Mouse (Mus musculus): ENCODE measurements around the gene Lgals9. TPM values are rescaled to one million over a fixed set of nuclear protein-coding genes. Genes with fewer than 3 reads are reported as not detected.

Lgals9 gene
- 3.7 and 13.7 TPM in 2 replicates for polyA plus RNA-seq (2014; fragmentation: Nextera tagmentation; extraction: Ambion mirVana)

GRCm38 (mm10) chr11:78984483-78985177 is at the start of gene Lgals9:
Gene Lgals9, minus strand, starts transcription at chr11:78984946.
- Histone ChIP-seq H3K4me1 (ENCODE audit: control insufficient read depth, insufficient read depth, low read length) (no peaks in the 10 kb centered on the region), H3K27me3 (ENCODE audit: control insufficient read depth, insufficient read depth, low read length) (no peaks in the 10 kb centered on the region), H3K27ac (replicated peaks; ENCODE audit: low read depth, low read length) (no peak within 1 kb of the TSS), H3K4me3 (replicated peaks; ENCODE audit: low read depth, low read length) (no peak within 1 kb of the TSS), H3K9ac (replicated peaks; ENCODE audit: low read length) (no peak within 1 kb of the TSS), H3K36me3 (ENCODE audit: control insufficient read depth, insufficient read depth, low read length) (no peaks in the 10 kb centered on the region), H3K4me2 (ENCODE audit: low read length) (no peak within 1 kb of the TSS), H3K9me3 (ENCODE audit: control insufficient read depth, low read length) (no peaks in the 10 kb centered on the region)
- DNase-seq (peak; percentile 5), ATAC-seq (ENCODE audit: low FRiP score, low TSS enrichment) (no peak)
- 86% methylated on average over 10 of the region's 10 CpGs for WGBS

- WGBS = 92% methylated on average over 11 of the region's 11 CpGs
- ATAC-seq (ENCODE audit: low FRiP score, low TSS enrichment) = no peak
These were observed 48.9 kb upstream of the Lgals9 start for GRCm38 (mm10) chr11:79033636-79034035.

DNA sequence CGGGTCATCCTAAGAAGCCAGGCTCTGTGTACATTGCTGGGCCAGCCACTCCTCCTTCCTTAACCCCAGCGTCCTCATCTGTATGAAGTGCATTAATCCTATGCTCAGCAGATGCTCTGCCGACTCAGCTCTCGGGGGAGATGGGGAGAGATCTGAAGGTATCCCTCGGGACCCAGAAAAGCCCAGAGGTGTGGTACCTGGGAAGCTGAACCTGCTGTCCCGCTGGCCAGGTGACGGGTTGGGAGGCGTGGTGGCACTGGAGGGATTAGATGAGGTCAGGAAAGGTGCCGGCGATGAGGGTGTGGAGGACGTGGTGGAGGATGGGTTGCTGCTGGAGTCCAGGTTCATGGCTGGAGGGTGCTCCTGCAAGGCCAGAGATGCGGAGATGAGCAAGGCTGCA is 48.3 kb upstream of the Lgals9 start:
- Histone ChIP-seq H3K9ac (replicated peaks; ENCODE audit: low read length) (no peak overlapping the region), H3K4me1 (ENCODE audit: control insufficient read depth, insufficient read depth, low read length) (no peaks in the 10 kb centered on the region), H3K36me3 (ENCODE audit: control insufficient read depth, insufficient read depth, low read length) (no peaks in the 10 kb centered on the region), H3K27ac (replicated peaks; ENCODE audit: low read depth, low read length) (no peak overlapping the region), H3K27me3 (ENCODE audit: control insufficient read depth, insufficient read depth, low read length) (no peaks in the 10 kb centered on the region), H3K4me2 (ENCODE audit: low read length) (no peak overlapping the region), H3K4me3 (replicated peaks; ENCODE audit: low read depth, low read length) (no peak overlapping the region), H3K9me3 (ENCODE audit: control insufficient read depth, low read length) (no peaks in the 10 kb centered on the region)
- DNase-seq = no peak
- 86% methylated on average over 12 of the region's 12 CpGs for WGBS
- ATAC-seq (ENCODE audit: low FRiP score, low TSS enrichment) = no peak

More at GRCm38 (mm10) chr11:79033636-79034035, 48.9 kb upstream of the Lgals9 start:
- Histone ChIP-seq H3K4me2 (ENCODE audit: low read length) (no peak overlapping the region), H3K36me3 (ENCODE audit: control insufficient read depth, insufficient read depth, low read length) (no peaks in the 10 kb centered on the region), H3K9me3 (ENCODE audit: control insufficient read depth, low read length) (no peaks in the 10 kb centered on the region), H3K27me3 (ENCODE audit: control insufficient read depth, insufficient read depth, low read length) (no peaks in the 10 kb centered on the region), H3K9ac (replicated peaks; ENCODE audit: low read length) (no peak overlapping the region), H3K4me3 (replicated peaks; ENCODE audit: low read depth, low read length) (no peak overlapping the region), H3K4me1 (ENCODE audit: control insufficient read depth, insufficient read depth, low read length) (no peaks in the 10 kb centered on the region), H3K27ac (replicated peaks; ENCODE audit: low read depth, low read length) (no peak overlapping the region)
- no peak for DNase-seq

DNA sequence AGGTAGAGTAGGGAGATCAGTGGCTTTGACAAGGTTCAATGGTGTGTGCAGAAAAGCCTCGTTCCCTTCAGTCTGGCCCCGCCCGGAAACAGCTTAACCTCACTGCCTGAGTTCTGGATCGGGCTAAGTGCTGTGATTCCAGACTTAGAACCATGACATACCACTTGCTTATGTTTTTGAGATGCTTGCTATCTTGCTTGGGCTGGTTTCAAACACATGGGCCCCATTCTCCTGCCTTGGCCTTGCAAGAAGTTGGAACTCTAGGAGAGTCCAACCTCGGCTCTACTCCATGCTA is 46.7 kb upstream of the Lgals9 start:
- Histone ChIP-seq H3K4me2 (ENCODE audit: low read length) (no peak overlapping the region), H3K4me3 (replicated peaks; ENCODE audit: low read depth, low read length) (no peak overlapping the region), H3K4me1 (ENCODE audit: control insufficient read depth, insufficient read depth, low read length) (no peaks in the 10 kb centered on the region), H3K9me3 (ENCODE audit: control insufficient read depth, low read length) (no peaks in the 10 kb centered on the region), H3K27ac (replicated peaks; ENCODE audit: low read depth, low read length) (no peak overlapping the region), H3K36me3 (ENCODE audit: control insufficient read depth, insufficient read depth, low read length) (peaks cover 9% of the 10 kb centered on the region; the same call in 1 of the 2 replicates), H3K27me3 (ENCODE audit: control insufficient read depth, insufficient read depth, low read length) (no peaks in the 10 kb centered on the region), H3K9ac (replicated peaks; ENCODE audit: low read length) (no peak overlapping the region)
- ATAC-seq (ENCODE audit: low FRiP score, low TSS enrichment) (no peak), DNase-seq (no peak)
- WGBS = 83% methylated on average over 5 of the region's 5 CpGs

DNA sequence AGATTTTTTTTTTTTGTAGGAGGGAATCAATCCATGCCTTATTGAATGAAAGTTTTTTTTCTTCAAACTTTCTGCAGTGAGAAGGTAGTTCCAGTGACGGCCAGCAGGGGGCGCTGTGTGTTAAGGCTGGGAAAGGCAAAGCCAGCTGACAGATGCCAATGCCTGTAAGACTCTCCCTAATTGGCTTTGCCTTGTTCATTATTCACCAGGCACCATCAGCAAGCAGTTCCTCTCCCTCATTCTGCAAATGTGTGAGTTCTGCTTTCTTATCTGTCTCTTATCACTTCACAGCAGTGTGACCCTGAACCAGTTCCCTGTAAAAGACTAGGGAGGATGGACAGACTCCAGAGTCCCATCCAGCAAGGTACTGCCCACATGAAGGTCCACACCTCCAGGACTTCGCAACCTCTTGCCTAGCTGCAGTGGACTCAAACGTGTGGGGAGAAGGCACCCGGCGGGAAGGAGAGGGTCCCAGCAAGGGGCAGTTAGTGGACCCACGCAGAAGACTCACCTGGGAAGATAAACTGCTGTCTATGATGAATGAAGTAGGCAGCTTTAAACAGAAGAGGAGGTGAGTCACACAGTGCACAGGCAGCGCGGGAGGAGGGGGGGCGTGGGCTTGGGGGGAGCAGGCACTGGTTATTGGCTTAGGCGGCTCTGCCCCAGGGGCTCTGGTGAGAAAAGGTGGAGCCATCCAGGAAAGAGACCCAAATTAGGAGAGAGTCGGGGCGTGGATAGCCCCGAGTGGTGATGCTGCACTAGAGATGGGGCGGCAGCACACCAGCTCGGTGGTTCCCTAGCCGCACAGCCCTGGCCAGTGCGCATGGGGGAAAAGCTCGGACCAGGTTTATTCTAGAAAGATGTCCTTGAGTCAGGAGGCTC is 46.1 kb upstream of the Lgals9 start:
- no peak overlapping the region for H3K4me2 ChIP-seq (ENCODE audit: low read length)
- no peaks in the 10 kb centered on the region for H3K4me1 ChIP-seq (ENCODE audit: control insufficient read depth, insufficient read depth, low read length)
- no peak overlapping the region for H3K9ac ChIP-seq (replicated peaks; ENCODE audit: low read length)
- 57% methylated on average over 19 of the region's 19 CpGs for WGBS
- H3K36me3 ChIP-seq (ENCODE audit: control insufficient read depth, insufficient read depth, low read length) = peaks cover 9% of the 10 kb centered on the region; the same call in 1 of the 2 replicates
- H3K27me3 ChIP-seq (ENCODE audit: control insufficient read depth, insufficient read depth, low read length) = no peaks in the 10 kb centered on the region
- H3K4me3 ChIP-seq (replicated peaks; ENCODE audit: low read depth, low read length) = no peak overlapping the region
- DNase-seq = peak; percentile 88
- ATAC-seq (ENCODE audit: low FRiP score, low TSS enrichment) = no peak
- H3K9me3 ChIP-seq (ENCODE audit: control insufficient read depth, low read length) = no peaks in the 10 kb centered on the region
- no peak overlapping the region for H3K27ac ChIP-seq (replicated peaks; ENCODE audit: low read depth, low read length)

- H3K27ac ChIP-seq (replicated peaks; ENCODE audit: low read depth, low read length) = no peak overlapping the region
- H3K4me2 ChIP-seq (ENCODE audit: low read length) = no peak overlapping the region
- H3K4me3 ChIP-seq (replicated peaks; ENCODE audit: low read depth, low read length) = no peak overlapping the region
- H3K9ac ChIP-seq (replicated peaks; ENCODE audit: low read length) = no peak overlapping the region
- 82% methylated on average over 6 of the region's 6 CpGs for WGBS
- no peaks in the 10 kb centered on the region for H3K4me1 ChIP-seq (ENCODE audit: control insufficient read depth, insufficient read depth, low read length)
- H3K9me3 ChIP-seq (ENCODE audit: control insufficient read depth, low read length) = no peaks in the 10 kb centered on the region
- peaks cover 27% of the 10 kb centered on the region for H3K36me3 ChIP-seq (ENCODE audit: control insufficient read depth, insufficient read depth, low read length)
- no peaks in the 10 kb centered on the region for H3K27me3 ChIP-seq (ENCODE audit: control insufficient read depth, insufficient read depth, low read length)
- DNase-seq (no peak), ATAC-seq (ENCODE audit: low FRiP score, low TSS enrichment) (no peak)
These were observed 39.0 kb upstream of the Lgals9 start for GRCm38 (mm10) chr11:79023751-79024150.

DNA sequence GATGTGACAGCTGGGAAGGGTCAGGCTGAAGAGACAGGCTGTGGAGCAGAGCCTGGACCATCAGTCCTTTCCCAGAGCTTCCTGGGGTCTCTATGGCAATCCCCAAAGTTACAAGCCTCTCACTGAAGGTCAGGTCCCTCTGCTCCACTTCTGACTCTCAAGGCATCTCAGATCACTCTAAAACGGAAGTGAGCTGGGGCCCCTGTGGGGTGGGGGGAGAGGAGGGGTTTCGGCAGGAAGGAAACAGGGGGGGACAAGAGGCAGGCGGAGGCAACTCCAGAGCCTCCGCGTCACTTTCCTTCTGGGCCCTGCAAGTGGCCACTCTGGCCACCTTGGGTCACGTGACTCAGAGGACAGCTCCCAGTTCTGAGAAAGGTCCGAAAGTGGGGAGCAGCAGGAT is 38.6 kb upstream of the Lgals9 start:
- H3K27me3 ChIP-seq (ENCODE audit: control insufficient read depth, insufficient read depth, low read length) = no peaks in the 10 kb centered on the region
- ATAC-seq (ENCODE audit: low FRiP score, low TSS enrichment) = no peak
- H3K36me3 ChIP-seq (ENCODE audit: control insufficient read depth, insufficient read depth, low read length) = peaks cover 27% of the 10 kb centered on the region
- no peak overlapping the region for H3K4me3 ChIP-seq (replicated peaks; ENCODE audit: low read depth, low read length)
- DNase-seq = no peak
- no peak overlapping the region for H3K4me2 ChIP-seq (ENCODE audit: low read length)
- H3K4me1 ChIP-seq (ENCODE audit: control insufficient read depth, insufficient read depth, low read length) = no peaks in the 10 kb centered on the region
- no peak overlapping the region for H3K9ac ChIP-seq (replicated peaks; ENCODE audit: low read length)
- H3K27ac ChIP-seq (replicated peaks; ENCODE audit: low read depth, low read length) = no peak overlapping the region
- WGBS = 54% methylated on average over 7 of the region's 7 CpGs
- no peaks in the 10 kb centered on the region for H3K9me3 ChIP-seq (ENCODE audit: control insufficient read depth, low read length)

- H3K4me3 ChIP-seq (replicated peaks; ENCODE audit: low read depth, low read length) = no peak overlapping the region
- no peaks in the 10 kb centered on the region for H3K9me3 ChIP-seq (ENCODE audit: control insufficient read depth, low read length)
- 70% methylated on average over 4 of the region's 4 CpGs for WGBS
- ATAC-seq (ENCODE audit: low FRiP score, low TSS enrichment) = no peak
- no peaks in the 10 kb centered on the region for H3K4me1 ChIP-seq (ENCODE audit: control insufficient read depth, insufficient read depth, low read length)
- no peak overlapping the region for H3K4me2 ChIP-seq (ENCODE audit: low read length)
- no peaks in the 10 kb centered on the region for H3K27me3 ChIP-seq (ENCODE audit: control insufficient read depth, insufficient read depth, low read length)
- peaks cover 27% of the 10 kb centered on the region for H3K36me3 ChIP-seq (ENCODE audit: control insufficient read depth, insufficient read depth, low read length)
- H3K27ac ChIP-seq (replicated peaks; ENCODE audit: low read depth, low read length) = no peak overlapping the region
- no peak overlapping the region for H3K9ac ChIP-seq (replicated peaks; ENCODE audit: low read length)
- no peak for DNase-seq
These were observed 38.1 kb upstream of the Lgals9 start for GRCm38 (mm10) chr11:79022836-79023235.

Measured in midbrain, embryonic 14.5 days (tissue).